Mouse (Mus musculus): Measurements from ENCODE around the gene Bmp2. TPM values are rescaled to one million over a fixed set of nuclear protein-coding genes. Genes with fewer than 3 reads are reported as not detected.

Bmp2 gene
- total RNA-seq (2017), result 0.18 TPM in 1 of 2 replicates, not detected in the other

- ATAC-seq (replicated peaks; ENCODE audit: low read depth, poor library complexity, severe bottlenecking), result no peak; the same call in 1 of the 2 replicates
Measured at GRCm38 (mm10) chr2:133552031-133552841, at the start of gene Bmp2. Bmp2 (plus strand) TSS chr2:133552159.

GRCm38 (mm10) chr2:133505678-133506077, 46.3 kb upstream of the Bmp2 start:
- ATAC-seq (replicated peaks; ENCODE audit: low read depth, poor library complexity, severe bottlenecking), result peak; percentile 55

GRCm38 (mm10) chr2:133507045-133507444, 44.9 kb upstream of the Bmp2 start:
- ATAC-seq (replicated peaks; ENCODE audit: low read depth, poor library complexity, severe bottlenecking), result no peak

- ATAC-seq (replicated peaks; ENCODE audit: low read depth, poor library complexity, severe bottlenecking), result no peak
Measured at GRCm38 (mm10) chr2:133509141-133509540, 42.8 kb upstream of the Bmp2 start.

GRCm38 (mm10) chr2:133511011-133511779, 40.8 kb upstream of the Bmp2 start:
- ATAC-seq (replicated peaks; ENCODE audit: low read depth, poor library complexity, severe bottlenecking), result peak; percentile 59

GRCm38 (mm10) chr2:133516331-133517046, 35.5 kb upstream of the Bmp2 start:
- no peak for ATAC-seq (replicated peaks; ENCODE audit: low read depth, poor library complexity, severe bottlenecking)

GRCm38 (mm10) chr2:133517867-133518266, 34.1 kb upstream of the Bmp2 start:
- 0 out of 2 replicates have a peak, but pooled peaks have one; percentile 36 for ATAC-seq (replicated peaks; ENCODE audit: low read depth, poor library complexity, severe bottlenecking)

- peak; percentile 66 for ATAC-seq (replicated peaks; ENCODE audit: low read depth, poor library complexity, severe bottlenecking)
Measured at GRCm38 (mm10) chr2:133521193-133521592, 30.8 kb upstream of the Bmp2 start.

GRCm38 (mm10) chr2:133522121-133522520, 29.8 kb upstream of the Bmp2 start:
- no peak for ATAC-seq (replicated peaks; ENCODE audit: low read depth, poor library complexity, severe bottlenecking)

- ATAC-seq (replicated peaks; ENCODE audit: low read depth, poor library complexity, severe bottlenecking), result no peak
Measured at GRCm38 (mm10) chr2:133525621-133526181, 26.3 kb upstream of the Bmp2 start.

- ATAC-seq (replicated peaks; ENCODE audit: low read depth, poor library complexity, severe bottlenecking), result no peak
Measured at GRCm38 (mm10) chr2:133529396-133529795, 22.6 kb upstream of the Bmp2 start.

GRCm38 (mm10) chr2:133533073-133533472, 18.9 kb upstream of the Bmp2 start:
- no peak for ATAC-seq (replicated peaks; ENCODE audit: low read depth, poor library complexity, severe bottlenecking)

GRCm38 (mm10) chr2:133535481-133535880, 16.5 kb upstream of the Bmp2 start:
- ATAC-seq (replicated peaks; ENCODE audit: low read depth, poor library complexity, severe bottlenecking), result no peak

- no peak for ATAC-seq (replicated peaks; ENCODE audit: low read depth, poor library complexity, severe bottlenecking)
Measured at GRCm38 (mm10) chr2:133536812-133537211, 15.1 kb upstream of the Bmp2 start.

- no peak for ATAC-seq (replicated peaks; ENCODE audit: low read depth, poor library complexity, severe bottlenecking)
Measured at GRCm38 (mm10) chr2:133540702-133541101, 11.3 kb upstream of the Bmp2 start.

GRCm38 (mm10) chr2:133550238-133550682, 1.7 kb upstream of the Bmp2 start:
- ATAC-seq (replicated peaks; ENCODE audit: low read depth, poor library complexity, severe bottlenecking), result peak; percentile 68

GRCm38 (mm10) chr2:133552842-133553465, 995 bp downstream of the Bmp2 start:
- ATAC-seq (replicated peaks; ENCODE audit: low read depth, poor library complexity, severe bottlenecking), result no peak

- no peak for ATAC-seq (replicated peaks; ENCODE audit: low read depth, poor library complexity, severe bottlenecking)
Measured at GRCm38 (mm10) chr2:133553911-133554285, 1.9 kb downstream of the Bmp2 start.

- ATAC-seq (replicated peaks; ENCODE audit: low read depth, poor library complexity, severe bottlenecking), result peak; percentile 20; the same call in 1 of the 2 replicates
Measured at GRCm38 (mm10) chr2:133554286-133555021, 2.5 kb downstream of the Bmp2 start.

Measured in common myeloid progenitor, adult 5-6 weeks (primary cell).